Comparison of ENCODE assay signal across 9 mouse cellular contexts in the genomic region with DNA sequence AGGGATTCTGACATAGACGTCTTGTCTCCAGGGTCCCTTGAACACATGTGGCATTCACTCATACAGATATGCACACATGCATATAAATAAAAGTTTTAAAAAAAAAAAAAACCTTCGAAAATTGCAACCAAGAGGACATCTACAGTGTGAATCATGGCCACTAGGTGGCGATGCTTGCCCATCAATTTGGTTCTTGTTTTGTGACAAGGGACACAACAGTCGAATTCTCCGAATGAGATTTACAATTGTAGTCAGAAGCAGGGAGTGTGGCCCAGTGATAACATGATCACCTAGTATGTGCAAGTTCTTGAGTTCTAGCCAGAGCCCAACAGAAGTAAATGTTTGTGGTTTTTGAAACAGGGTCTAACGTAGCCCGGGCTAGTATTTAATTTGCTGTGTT. TPM values are rescaled to one million over a fixed set of nuclear protein-coding genes. Genes with fewer than 3 reads are reported as not detected.
A peak's percentile ranks its signal among the peaks of the same experiment; 100 is the strongest.
DNase-seq lines count a peak whose midpoint lies in the region; ATAC-seq and TF ChIP-seq lines count a peak whose summit lies in the region.
"Had no signal": no experiment of that assay in that cellular context is flagged by ENCODE, and none has a peak within 500 bp of the region (broad histone marks: within the 10 kb centered on the region; RNA-seq: fewer than 3 reads in every experiment).

No protein-coding gene starts in this region.

- no peak overlapping the region for H3K27ac ChIP-seq in bone marrow, adult 2 months (ENCODE audit: control insufficient read depth, insufficient read depth, low read depth, low read length, poor library complexity)
- H3K27ac ChIP-seq in liver, embryonic 13.5 days, result no peak overlapping the region
- H3K27ac ChIP-seq: limb, embryonic 12.5 days had no signal

- H3K36me3 ChIP-seq in liver, embryonic 13.5 days, result no peaks in the 10 kb centered on the region
- H3K36me3 ChIP-seq: limb, embryonic 12.5 days had no signal

- peak; percentile 41 for TF ChIP-seq CTCF in bone marrow, adult 2 months (IDR thresholded peaks at IDR 0.05; ENCODE audit: control insufficient read depth, insufficient read depth, low read length)

- no peak for TF ChIP-seq POLR2A in bone marrow, adult 2 months (IDR thresholded peaks at IDR 0.05; ENCODE audit: borderline replicate concordance, control insufficient read depth, low read depth, low read length)

- H3K9me3 ChIP-seq in liver, embryonic 13.5 days (replicated peaks), result no peaks in the 10 kb centered on the region
- H3K9me3 ChIP-seq: limb, embryonic 12.5 days had no signal

- H3K4me1 ChIP-seq in bone marrow, adult 2 months (ENCODE audit: control insufficient read depth, insufficient read depth, low read length), result peaks cover 2% of the 10 kb centered on the region; the same call in 1 of the 2 replicates
- peaks cover 66% of the 10 kb centered on the region for H3K4me1 ChIP-seq in liver, embryonic 13.5 days (replicated peaks)

- no peak overlapping the region for H3K4me3 ChIP-seq in bone marrow, adult 2 months (replicated peaks; ENCODE audit: control insufficient read depth, low read depth, low read length)
- no peak overlapping the region for H3K4me3 ChIP-seq in liver, embryonic 13.5 days (replicated peaks)
- H3K4me3 ChIP-seq: limb, embryonic 12.5 days had no signal

- peak; percentile 36 to 63 for DNase-seq in urinary bladder, adult 18-20 months (ENCODE audit: low spot score in 2 of 2)
- DNase-seq in urinary bladder, adult 2 months (ENCODE audit: low spot score), result no peak
- peak; percentile 75 for DNase-seq in fibroblast of lung, adult 2 months (ENCODE audit: low read depth)
- DNase-seq in kidney, postnatal 10 days, result peak; percentile 93
- DNase-seq in liver, embryonic 13.5 days, result peak; percentile 57
- DNase-seq in right cerebral cortex, adult 2 months (ENCODE audit: low spot score in 2 of 2), result peak; percentile 91 to 94
- DNase-seq in urinary bladder, postnatal 25 days (ENCODE audit: low spot score), result peak; percentile 72

- no peak overlapping the region for H3K9ac ChIP-seq in liver, embryonic 13.5 days
- H3K9ac ChIP-seq: limb, embryonic 12.5 days had no signal

- no peak for ATAC-seq in liver, embryonic 13.5 days (ENCODE audit: low read depth)

- H3K4me2 ChIP-seq in liver, embryonic 13.5 days, result no peak overlapping the region
- H3K4me2 ChIP-seq: limb, embryonic 12.5 days had no signal

- H3K27me3 ChIP-seq in liver, embryonic 13.5 days, result no peaks in the 10 kb centered on the region
- H3K27me3 ChIP-seq: limb, embryonic 12.5 days had no signal

- 6% methylated on average over 7 of the region's 7 CpGs for WGBS in bone marrow, adult 2 months
- WGBS in liver, embryonic 13.5 days (ENCODE audit: insufficient replicate concordance), result 10% methylated on average over 7 of the region's 7 CpGs

RNA-seq across cellular contexts. Expression of a gene that starts 3.3 kb away (rescaled TPM):
- polyA plus RNA-seq in urinary bladder, adult 2 months (2012; rRNA removed), result 14.4 and 18.2 TPM in 2 replicates
- polyA plus RNA-seq in bone marrow, adult 2 months (2011; ENCODE audit: insufficient read depth, insufficient read length, low replicate concordance, missing spikeins), result 10.4 and 12.5 TPM in 2 replicates
- 21.1 and 21.9 TPM in 2 replicates for polyA plus RNA-seq in liver, embryonic 13.5 days (2015; fragmentation: Nextera tagmentation; extraction: Ambion mirVana)

RNA-seq across cellular contexts. Expression of a gene that starts 3.9 kb away (rescaled TPM):
- polyA plus RNA-seq in urinary bladder, adult 2 months (2012; rRNA removed), result 9.4 and 10.9 TPM in 2 replicates
- 3.0 and 5.5 TPM in 2 replicates for polyA plus RNA-seq in bone marrow, adult 2 months (2011; ENCODE audit: insufficient read depth, insufficient read length, low replicate concordance, missing spikeins)
- polyA plus RNA-seq in liver, embryonic 13.5 days (2015; fragmentation: Nextera tagmentation; extraction: Ambion mirVana), result 1.5 and 2.5 TPM in 2 replicates

RNA-seq across cellular contexts. Expression of a gene that starts 49.6 kb away (rescaled TPM):
- polyA plus RNA-seq in urinary bladder, adult 2 months (2012; rRNA removed), result 18.8 and 30.3 TPM in 2 replicates
- 78.6 and 222 TPM in 2 replicates for polyA plus RNA-seq in bone marrow, adult 2 months (2011; ENCODE audit: insufficient read depth, insufficient read length, low replicate concordance, missing spikeins)
- 8.1 and 9.3 TPM in 2 replicates for polyA plus RNA-seq in liver, embryonic 13.5 days (2015; fragmentation: Nextera tagmentation; extraction: Ambion mirVana)
